21 mouse cellular contexts compared by ENCODE assay signal in the genomic region with DNA sequence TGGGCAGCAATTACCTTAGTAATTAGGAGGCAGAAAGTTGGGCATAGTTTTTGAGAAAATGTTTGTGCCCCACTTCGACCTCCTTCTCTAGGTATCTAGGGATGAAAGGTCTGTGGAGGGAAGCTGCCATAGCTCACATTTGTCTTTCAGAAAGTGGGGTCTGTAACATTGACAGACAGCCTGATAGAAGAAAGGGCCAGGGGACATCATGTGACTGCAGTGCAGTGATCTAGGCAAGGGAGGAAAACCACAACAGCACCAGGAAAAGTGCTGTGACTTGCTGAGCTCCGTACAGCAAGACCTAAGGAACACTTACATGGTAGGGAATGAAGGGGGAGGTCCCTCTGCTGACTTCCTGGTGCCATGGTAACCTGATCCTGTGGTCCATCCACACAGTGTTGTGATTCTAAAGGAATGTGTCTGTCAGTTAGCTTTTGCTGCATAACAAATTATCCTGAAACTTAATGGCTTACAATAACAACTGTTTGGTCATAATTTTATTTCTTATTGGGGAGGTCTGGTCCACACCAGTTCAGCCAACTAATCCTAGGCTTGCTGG. TPM values are rescaled to one million over a fixed set of nuclear protein-coding genes. Genes with fewer than 3 reads are reported as not detected.
DNase-seq lines count a peak whose midpoint lies in the region; ATAC-seq and TF ChIP-seq lines count a peak whose summit lies in the region.
"Had no signal": no experiment of that assay in that cellular context is flagged by ENCODE, and none has a peak within 500 bp of the region (broad histone marks: within the 10 kb centered on the region; RNA-seq: fewer than 3 reads in every experiment).

No protein-coding gene starts in this region.

- H3K4me3 ChIP-seq in gastrocnemius, adult 2 months, result no peak overlapping the region
- no peak overlapping the region for H3K4me3 ChIP-seq in lung, embryonic 15.5 days
- H3K4me3 ChIP-seq in lung, postnatal 0 days (ENCODE audit: low read depth, low read length), result no peak overlapping the region
- H3K4me3 ChIP-seq in embryonic facial prominence, embryonic 10.5 days, result no peak overlapping the region
- H3K4me3 ChIP-seq in limb, embryonic 14.5 days (replicated peaks; ENCODE audit: low read length), result no peak overlapping the region
- H3K4me3 ChIP-seq: erythroblast, embryonic 14.5 days; forebrain, embryonic 15.5 days; heart, embryonic 10.5 days; hindbrain, embryonic 10.5 days; limb, embryonic 13.5 days; liver, embryonic 15.5 days; midbrain, embryonic 12.5 days; neural tube, embryonic 13.5 days had no signal

- TF ChIP-seq EP300 in lung, postnatal 0 days (IDR thresholded peaks at IDR 0.05), result no peak

- no peaks in the 10 kb centered on the region for H3K9me3 ChIP-seq in lung, embryonic 15.5 days
- H3K9me3 ChIP-seq in lung, postnatal 0 days (ENCODE audit: low read length), result no peaks in the 10 kb centered on the region
- H3K9me3 ChIP-seq in embryonic facial prominence, embryonic 10.5 days, result no peaks in the 10 kb centered on the region
- H3K9me3 ChIP-seq in limb, embryonic 14.5 days (ENCODE audit: control insufficient read depth, low read length), result no peaks in the 10 kb centered on the region
- H3K9me3 ChIP-seq: forebrain, embryonic 15.5 days; heart, embryonic 10.5 days; hindbrain, embryonic 10.5 days; limb, embryonic 13.5 days; liver, embryonic 15.5 days; midbrain, embryonic 12.5 days; neural tube, embryonic 13.5 days had no signal

- no peak for TF ChIP-seq POLR2A in limb, embryonic 14.5 days (IDR thresholded peaks at IDR 0.05; ENCODE audit: borderline replicate concordance, extremely low read depth, insufficient read depth, insufficient read length)

- H3K27ac ChIP-seq in gastrocnemius, adult 2 months, result peak overlapping the region; percentile 1; the same call in 1 of the 2 replicates
- H3K27ac ChIP-seq in lung, embryonic 15.5 days, result peak overlapping the region; percentile 58
- H3K27ac ChIP-seq in lung, postnatal 0 days (ENCODE audit: low read length), result no peak overlapping the region
- H3K27ac ChIP-seq in embryonic facial prominence, embryonic 10.5 days (replicated peaks), result 0 out of 2 replicates have a peak overlapping the region, but pooled peaks have one; percentile 35
- no peak overlapping the region for H3K27ac ChIP-seq in limb, embryonic 14.5 days (replicated peaks; ENCODE audit: low read depth, low read length)
- H3K27ac ChIP-seq: forebrain, embryonic 15.5 days; heart, embryonic 10.5 days; hindbrain, embryonic 10.5 days; limb, embryonic 13.5 days; liver, embryonic 15.5 days; midbrain, embryonic 12.5 days; neural tube, embryonic 13.5 days had no signal

- intact Hi-C loops in gastrocnemius, adult 2 months (cut with DNase I), result no loop called here

- no peaks in the 10 kb centered on the region for H3K27me3 ChIP-seq in lung, embryonic 15.5 days
- no peaks in the 10 kb centered on the region for H3K27me3 ChIP-seq in lung, postnatal 0 days (replicated peaks; ENCODE audit: insufficient read depth, low read length)
- no peaks in the 10 kb centered on the region for H3K27me3 ChIP-seq in embryonic facial prominence, embryonic 10.5 days (replicated peaks; ENCODE audit: low read depth, poor library complexity, severe bottlenecking)
- no peaks in the 10 kb centered on the region for H3K27me3 ChIP-seq in limb, embryonic 14.5 days (ENCODE audit: control insufficient read depth, insufficient read depth, low read length)
- H3K27me3 ChIP-seq: CH12.LX; forebrain, embryonic 15.5 days; limb, embryonic 13.5 days; liver, embryonic 15.5 days; midbrain, embryonic 12.5 days; neural tube, embryonic 13.5 days had no signal

- H3K9ac ChIP-seq in lung, embryonic 15.5 days, result no peak overlapping the region
- no peak overlapping the region for H3K9ac ChIP-seq in lung, postnatal 0 days (replicated peaks; ENCODE audit: low read depth)
- no peak overlapping the region for H3K9ac ChIP-seq in limb, embryonic 14.5 days (ENCODE audit: low read depth, low read length, severe bottlenecking)
- H3K9ac ChIP-seq: forebrain, embryonic 15.5 days; limb, embryonic 13.5 days; liver, embryonic 15.5 days; midbrain, embryonic 12.5 days; neural tube, embryonic 13.5 days had no signal

- H3K36me3 ChIP-seq in lung, embryonic 15.5 days, result peaks cover 4% of the 10 kb centered on the region
- no peaks in the 10 kb centered on the region; the same call in 1 of the 2 replicates for H3K36me3 ChIP-seq in lung, postnatal 0 days (ENCODE audit: insufficient read depth, low read length)
- H3K36me3 ChIP-seq in embryonic facial prominence, embryonic 10.5 days (replicated peaks), result peaks cover 35% of the 10 kb centered on the region
- peaks cover 12% of the 10 kb centered on the region for H3K36me3 ChIP-seq in limb, embryonic 14.5 days (ENCODE audit: control insufficient read depth, insufficient read depth, low read length)

- no peak overlapping the region for H3K4me2 ChIP-seq in lung, embryonic 15.5 days
- no peak overlapping the region for H3K4me2 ChIP-seq in lung, postnatal 0 days (replicated peaks; ENCODE audit: low read depth, low read length)
- no peak overlapping the region for H3K4me2 ChIP-seq in limb, embryonic 14.5 days (replicated peaks; ENCODE audit: low read depth, low read length, severe bottlenecking)
- H3K4me2 ChIP-seq: forebrain, embryonic 15.5 days; limb, embryonic 13.5 days; liver, embryonic 15.5 days; midbrain, embryonic 12.5 days; neural tube, embryonic 13.5 days had no signal

- ATAC-seq in lung, embryonic 15.5 days (ENCODE audit: borderline replicate concordance, extremely low read depth, low FRiP score, low TSS enrichment), result no peak
- no peak for ATAC-seq in lung, postnatal 0 days
- ATAC-seq in limb, embryonic 14.5 days (ENCODE audit: low FRiP score, low read depth), result peak; percentile 50; the same call in 1 of the 2 replicates
- ATAC-seq: forebrain, embryonic 15.5 days had no signal

- peaks cover 44% of the 10 kb centered on the region for H3K4me1 ChIP-seq in lung, embryonic 15.5 days
- peaks cover 10% of the 10 kb centered on the region for H3K4me1 ChIP-seq in lung, postnatal 0 days (ENCODE audit: insufficient read depth, low read depth, low read length)
- H3K4me1 ChIP-seq in embryonic facial prominence, embryonic 10.5 days, result peaks cover 31% of the 10 kb centered on the region
- peaks cover 8% of the 10 kb centered on the region for H3K4me1 ChIP-seq in limb, embryonic 14.5 days (ENCODE audit: control insufficient read depth, insufficient read depth, low read length)

- 51% methylated on average over 2 of the region's 2 CpGs for WGBS in lung, embryonic 15.5 days
- WGBS in lung, postnatal 0 days, result 48% methylated on average over 2 of the region's 2 CpGs
- 61% methylated on average over 2 of the region's 2 CpGs for WGBS in embryonic facial prominence, embryonic 10.5 days
- WGBS in limb, embryonic 14.5 days, result 44% methylated on average over 2 of the region's 2 CpGs

- DNase-seq in gastrocnemius, adult 2 months, result no peak
- DNase-seq in gastrocnemius, postnatal 4 days (ENCODE audit: low spot score in 2 of 2), result no peak
- no peak for DNase-seq in lung, postnatal 0 days (ENCODE audit: low spot score)
- no peak for DNase-seq in embryonic facial prominence, embryonic 10.5 days (ENCODE audit: low spot score)
- DNase-seq in limb, embryonic 14.5 days (ENCODE audit: low spot score), result no peak
- no peak for DNase-seq in natural killer cell, adult 2 months (ENCODE audit: low spot score in 2 of 2)
- no peak for DNase-seq in right cerebral cortex, postnatal 4 days
- DNase-seq: cerebellum, adult 18-20 months; cerebellum, postnatal 36 days; gastrocnemius, postnatal 36 days; layer of hippocampus, adult 9-11 months had no signal

- no peak for TF ChIP-seq CTCF in gastrocnemius, adult 2 months (IDR thresholded peaks at IDR 0.05)
- TF ChIP-seq CTCF in lung, postnatal 0 days (IDR thresholded peaks at IDR 0.05), result no peak

RNA-seq across cellular contexts. Expression of a gene that starts 5.3 kb away (rescaled TPM):
- 10 to 100 TPM; 18.5 to 25.2 TPM for total RNA-seq in gastrocnemius, adult 2 months (2021)
- 10 to 100 TPM; 41.1 to 43.7 TPM for total RNA-seq in gastrocnemius, postnatal 4 days (2021)
- 49.9 and 59.8 TPM in 2 replicates for polyA plus RNA-seq in lung, embryonic 15.5 days (2015; fragmentation: Nextera tagmentation; extraction: Ambion mirVana)
- polyA plus RNA-seq in lung, postnatal 0 days (2015; fragmentation: Nextera tagmentation; extraction: Ambion mirVana), result 33.8 and 35.3 TPM in 2 replicates
- 53.4 and 56.2 TPM in 2 replicates for polyA plus RNA-seq in embryonic facial prominence, embryonic 10.5 days (2016; fragmentation: Nextera tagmentation; extraction: Ambion mirVana)
- 15.2 and 28.1 TPM in 2 replicates for polyA plus RNA-seq in limb, embryonic 14.5 days (2012; rRNA removed)
- 44.1 and 45.3 TPM in 2 replicates for polyA plus RNA-seq in limb, embryonic 14.5 days (2014; fragmentation: Nextera tagmentation; extraction: Ambion mirVana)

RNA-seq across cellular contexts. Expression of a gene that starts 5.6 kb away (rescaled TPM):
- 100 to 1,000 TPM; 217 to 239 TPM for total RNA-seq in gastrocnemius, adult 2 months (2021)
- 100 to 1,000 TPM; 200 to 212 TPM for total RNA-seq in gastrocnemius, postnatal 4 days (2021)
- 166 and 183 TPM in 2 replicates for polyA plus RNA-seq in lung, embryonic 15.5 days (2015; fragmentation: Nextera tagmentation; extraction: Ambion mirVana)
- 140 and 151 TPM in 2 replicates for polyA plus RNA-seq in lung, postnatal 0 days (2015; fragmentation: Nextera tagmentation; extraction: Ambion mirVana)
- polyA plus RNA-seq in embryonic facial prominence, embryonic 10.5 days (2016; fragmentation: Nextera tagmentation; extraction: Ambion mirVana), result 146 and 164 TPM in 2 replicates
- 88.7 and 191 TPM in 2 replicates for polyA plus RNA-seq in limb, embryonic 14.5 days (2012; rRNA removed)
- 169 and 177 TPM in 2 replicates for polyA plus RNA-seq in limb, embryonic 14.5 days (2014; fragmentation: Nextera tagmentation; extraction: Ambion mirVana)

Comparison
In these comparisons a context has a peak if more than half of its experiments do, and no peak if none do; other contexts are left out.
1. H3K27ac ChIP-seq: peak in gastrocnemius, adult 2 months (single experiment), lung, embryonic 15.5 days (single experiment) and embryonic facial prominence, embryonic 10.5 days (single experiment); none in lung, postnatal 0 days (single experiment) and limb, embryonic 14.5 days (single experiment).